Mouse (Mus musculus) small intestine, adult 2 months (tissue): ENCODE data around the gene Pde6d.

Experiments
- CTCF ChIP-seq: fragments of 200-500 bp; IDR thresholded peaks from 2 replicates; pipeline ENCODE4 v1.5.1; 2012; ENCODE audit warnings: low read depth, mild to moderate bottlenecking, control low read depth, inconsistent platforms, low read length, moderate library complexity, mixed read lengths; ENCODE audit not compliant: insufficient replicate concordance, insufficient read length; ENCODE audit errors: extremely low read depth
- POLR2A ChIP-seq: fragments of 200-500 bp; IDR thresholded peaks from 2 replicates; pipeline ENCODE4 v1.6.1; 2012; ENCODE audit warnings: low read depth, mild to moderate bottlenecking, control low read depth, inconsistent platforms, low read length, moderate library complexity

- TF ChIP-seq POLR2A (no peak), CTCF (no peak)
These were observed 71.6 kb downstream of the Pde6d start for GRCm38 (mm10) chr1:86510676-86511441.
